Mouse (Mus musculus): ENCODE data around the gene Hipk2. TPM values are rescaled to one million over a fixed set of nuclear protein-coding genes. Genes with fewer than 3 reads are reported as not detected.

Gene Hipk2
- polyA plus RNA-seq, 1 experiment from 2014 or later = 10.7 TPM

GRCm38 (mm10) chr6:38762006-38762405 is 114.0 kb downstream of the Hipk2 start:
- no peaks in the 10 kb centered on the region for H3K36me3 ChIP-seq (ENCODE audit: control insufficient read depth, insufficient read depth, low read length)
- H3K4me2 ChIP-seq (ENCODE audit: low read depth, low read length) = no peak overlapping the region
- peaks cover 23% of the 10 kb centered on the region for H3K4me1 ChIP-seq (ENCODE audit: control insufficient read depth, insufficient read depth, low read length)

GRCm38 (mm10) chr6:38760911-38761706 is 114.9 kb downstream of the Hipk2 start:
- DNase-seq (ENCODE audit: low spot score) = peak; percentile 24
- Histone ChIP-seq H3K4me1 (ENCODE audit: control insufficient read depth, insufficient read depth, low read length) (peaks cover 23% of the 10 kb centered on the region), H3K27ac (replicated peaks; ENCODE audit: low read depth, low read length) (no peak overlapping the region), H3K4me3 (ENCODE audit: low read depth, low read length) (no peak overlapping the region), H3K9me3 (ENCODE audit: control insufficient read depth, low read length) (no peaks in the 10 kb centered on the region), H3K9ac (ENCODE audit: low read depth, low read length) (no peak overlapping the region), H3K27me3 (replicated peaks; ENCODE audit: control insufficient read depth, insufficient read depth, low read length) (no peaks in the 10 kb centered on the region), H3K4me2 (ENCODE audit: low read depth, low read length) (no peak overlapping the region), H3K36me3 (ENCODE audit: control insufficient read depth, insufficient read depth, low read length) (no peaks in the 10 kb centered on the region)
- 58% methylated on average over 6 of the region's 6 CpGs for WGBS
- ATAC-seq (ENCODE audit: low read depth) = no peak

More at GRCm38 (mm10) chr6:38762006-38762405, 114.0 kb downstream of the Hipk2 start:
- no peak overlapping the region for H3K4me3 ChIP-seq (ENCODE audit: low read depth, low read length)
- 83% methylated on average over 7 of the region's 7 CpGs for WGBS
- H3K9me3 ChIP-seq (ENCODE audit: control insufficient read depth, low read length) = no peaks in the 10 kb centered on the region
- DNase-seq (ENCODE audit: low spot score) (no peak), ATAC-seq (ENCODE audit: low read depth) (no peak)
- no peak overlapping the region for H3K27ac ChIP-seq (replicated peaks; ENCODE audit: low read depth, low read length)
- H3K9ac ChIP-seq (ENCODE audit: low read depth, low read length) = no peak overlapping the region
- no peaks in the 10 kb centered on the region for H3K27me3 ChIP-seq (replicated peaks; ENCODE audit: control insufficient read depth, insufficient read depth, low read length)

GRCm38 (mm10) chr6:38759922-38760620 is 115.9 kb downstream of the Hipk2 start:
- Histone ChIP-seq H3K4me1 (ENCODE audit: control insufficient read depth, insufficient read depth, low read length) (peaks cover 23% of the 10 kb centered on the region), H3K36me3 (ENCODE audit: control insufficient read depth, insufficient read depth, low read length) (no peaks in the 10 kb centered on the region), H3K4me2 (ENCODE audit: low read depth, low read length) (no peak overlapping the region), H3K27ac (replicated peaks; ENCODE audit: low read depth, low read length) (peak overlapping the region; percentile 31; the same call in 1 of the 2 replicates), H3K27me3 (replicated peaks; ENCODE audit: control insufficient read depth, insufficient read depth, low read length) (no peaks in the 10 kb centered on the region), H3K9me3 (ENCODE audit: control insufficient read depth, low read length) (no peaks in the 10 kb centered on the region), H3K9ac (ENCODE audit: low read depth, low read length) (no peak overlapping the region), H3K4me3 (ENCODE audit: low read depth, low read length) (no peak overlapping the region)
- 54% methylated on average over 6 of the region's 6 CpGs for WGBS
- DNase-seq (ENCODE audit: low spot score) = peak; percentile 69
- ATAC-seq (ENCODE audit: low read depth) = peak; percentile 85

GRCm38 (mm10) chr6:38759186-38759585 is 116.8 kb downstream of the Hipk2 start:
- no peak for DNase-seq (ENCODE audit: low spot score)
- Histone ChIP-seq H3K9ac (ENCODE audit: low read depth, low read length) (no peak overlapping the region), H3K36me3 (ENCODE audit: control insufficient read depth, insufficient read depth, low read length) (no peaks in the 10 kb centered on the region), H3K4me3 (ENCODE audit: low read depth, low read length) (no peak overlapping the region), H3K4me2 (ENCODE audit: low read depth, low read length) (no peak overlapping the region), H3K4me1 (ENCODE audit: control insufficient read depth, insufficient read depth, low read length) (peaks cover 23% of the 10 kb centered on the region), H3K9me3 (ENCODE audit: control insufficient read depth, low read length) (no peaks in the 10 kb centered on the region), H3K27me3 (replicated peaks; ENCODE audit: control insufficient read depth, insufficient read depth, low read length) (no peaks in the 10 kb centered on the region), H3K27ac (replicated peaks; ENCODE audit: low read depth, low read length) (no peak overlapping the region)
- no peak for ATAC-seq (ENCODE audit: low read depth)
- 77% methylated on average over 3 of the region's 3 CpGs for WGBS

- DNase-seq (ENCODE audit: low spot score) (no peak), ATAC-seq (ENCODE audit: low read depth) (no peak)
- Histone ChIP-seq H3K4me1 (ENCODE audit: control insufficient read depth, insufficient read depth, low read length) (peaks cover 23% of the 10 kb centered on the region), H3K4me3 (ENCODE audit: low read depth, low read length) (no peak overlapping the region), H3K27ac (replicated peaks; ENCODE audit: low read depth, low read length) (no peak overlapping the region), H3K9me3 (ENCODE audit: control insufficient read depth, low read length) (no peaks in the 10 kb centered on the region), H3K36me3 (ENCODE audit: control insufficient read depth, insufficient read depth, low read length) (no peaks in the 10 kb centered on the region), H3K4me2 (ENCODE audit: low read depth, low read length) (no peak overlapping the region), H3K27me3 (replicated peaks; ENCODE audit: control insufficient read depth, insufficient read depth, low read length) (no peaks in the 10 kb centered on the region), H3K9ac (ENCODE audit: low read depth, low read length) (no peak overlapping the region)
- 91% methylated on average over 2 of the region's 2 CpGs for WGBS
Observed at GRCm38 (mm10) chr6:38757597-38757996, 118.4 kb downstream of the Hipk2 start.

- no peak for DNase-seq (ENCODE audit: low spot score)
- H3K4me2 ChIP-seq (ENCODE audit: low read depth, low read length) = no peak overlapping the region
- H3K4me1 ChIP-seq (ENCODE audit: control insufficient read depth, insufficient read depth, low read length) = peaks cover 22% of the 10 kb centered on the region
- no peak overlapping the region for H3K9ac ChIP-seq (ENCODE audit: low read depth, low read length)
- no peaks in the 10 kb centered on the region for H3K36me3 ChIP-seq (ENCODE audit: control insufficient read depth, insufficient read depth, low read length)
- H3K9me3 ChIP-seq (ENCODE audit: control insufficient read depth, low read length) = no peaks in the 10 kb centered on the region
- no peaks in the 10 kb centered on the region for H3K27me3 ChIP-seq (replicated peaks; ENCODE audit: control insufficient read depth, insufficient read depth, low read length)
- H3K27ac ChIP-seq (replicated peaks; ENCODE audit: low read depth, low read length) = no peak overlapping the region
- H3K4me3 ChIP-seq (ENCODE audit: low read depth, low read length) = no peak overlapping the region
- 92% methylated on average over 4 of the region's 4 CpGs for WGBS
- ATAC-seq (ENCODE audit: low read depth) = no peak
Observed at GRCm38 (mm10) chr6:38756968-38757367, 119.0 kb downstream of the Hipk2 start.

GRCm38 (mm10) chr6:38755961-38756360 is 120.0 kb downstream of the Hipk2 start:
- H3K4me1 ChIP-seq (ENCODE audit: control insufficient read depth, insufficient read depth, low read length) = peaks cover 12% of the 10 kb centered on the region
- H3K4me3 ChIP-seq (ENCODE audit: low read depth, low read length) = no peak overlapping the region
- H3K9me3 ChIP-seq (ENCODE audit: control insufficient read depth, low read length) = no peaks in the 10 kb centered on the region
- H3K27me3 ChIP-seq (replicated peaks; ENCODE audit: control insufficient read depth, insufficient read depth, low read length) = no peaks in the 10 kb centered on the region
- WGBS = 76% methylated on average over 2 of the region's 2 CpGs
- H3K4me2 ChIP-seq (ENCODE audit: low read depth, low read length) = no peak overlapping the region
- ATAC-seq (ENCODE audit: low read depth) (no peak), DNase-seq (ENCODE audit: low spot score) (no peak)
- H3K27ac ChIP-seq (replicated peaks; ENCODE audit: low read depth, low read length) = no peak overlapping the region
- H3K9ac ChIP-seq (ENCODE audit: low read depth, low read length) = no peak overlapping the region
- no peaks in the 10 kb centered on the region for H3K36me3 ChIP-seq (ENCODE audit: control insufficient read depth, insufficient read depth, low read length)

- Histone ChIP-seq H3K9me3 (ENCODE audit: control insufficient read depth, low read length) (no peaks in the 10 kb centered on the region), H3K36me3 (ENCODE audit: control insufficient read depth, insufficient read depth, low read length) (no peaks in the 10 kb centered on the region), H3K4me1 (ENCODE audit: control insufficient read depth, insufficient read depth, low read length) (peaks cover 5% of the 10 kb centered on the region; the same call in 1 of the 2 replicates), H3K27ac (replicated peaks; ENCODE audit: low read depth, low read length) (no peak overlapping the region), H3K9ac (ENCODE audit: low read depth, low read length) (no peak overlapping the region), H3K27me3 (replicated peaks; ENCODE audit: control insufficient read depth, insufficient read depth, low read length) (no peaks in the 10 kb centered on the region), H3K4me2 (ENCODE audit: low read depth, low read length) (no peak overlapping the region), H3K4me3 (ENCODE audit: low read depth, low read length) (no peak overlapping the region)
- WGBS = 87% methylated on average over 2 of the region's 2 CpGs
- ATAC-seq (ENCODE audit: low read depth) (no peak), DNase-seq (ENCODE audit: low spot score) (no peak)
Observed at GRCm38 (mm10) chr6:38755188-38755587, 120.8 kb downstream of the Hipk2 start.

Measured in embryonic facial prominence, embryonic 14.5 days (tissue).